Mouse (Mus musculus) adrenal gland, postnatal 10 days (tissue): ENCODE data around the gene Boc. TPM values are rescaled to one million over a fixed set of nuclear protein-coding genes. Genes with fewer than 3 reads are reported as not detected.

Source experiments
- DNase-seq: peaks from one replicate; pipeline ENCODE4 v3.0.0; 2021; ENCODE audit warnings: mixed read lengths
- total RNA-seq, 2 experiments: library from RNA; stranded (reverse); gene quantifications; 2 replicates each; pipeline ENCODE4 v1.2.3; 2021

The Boc gene
- total RNA-seq, 2 experiments from 2014 or later: 33.5 to 35.9 TPM

GRCm38 (mm10) chr16:44528955-44529354 is 29.7 kb downstream of the Boc start:
- DNase-seq: no peak

GRCm38 (mm10) chr16:44527218-44527905 is 31.3 kb downstream of the Boc start:
- no peak for DNase-seq

GRCm38 (mm10) chr16:44526689-44527088 is 32.0 kb downstream of the Boc start:
- DNase-seq: peak; percentile 56

- no peak for DNase-seq
Observed at GRCm38 (mm10) chr16:44526044-44526443, 32.7 kb downstream of the Boc start.

GRCm38 (mm10) chr16:44523595-44523994 is 35.1 kb downstream of the Boc start:
- no peak for DNase-seq

- no peak for DNase-seq
Observed at GRCm38 (mm10) chr16:44516498-44516897, 42.2 kb downstream of the Boc start.

- DNase-seq: no peak
Observed at GRCm38 (mm10) chr16:44510521-44511213, 48.0 kb downstream of the Boc start.

- DNase-seq: no peak
Observed at GRCm38 (mm10) chr16:44509458-44510344, 49.0 kb downstream of the Boc start.

GRCm38 (mm10) chr16:44508772-44509171 is 49.9 kb downstream of the Boc start:
- no peak for DNase-seq

- DNase-seq: no peak
Observed at GRCm38 (mm10) chr16:44508025-44508424, 50.7 kb downstream of the Boc start.

GRCm38 (mm10) chr16:44507027-44507929 is 51.4 kb downstream of the Boc start:
- no peak for DNase-seq

- no peak for DNase-seq
Observed at GRCm38 (mm10) chr16:44505243-44505642, 53.5 kb downstream of the Boc start.

- peak; percentile 49 for DNase-seq
Observed at GRCm38 (mm10) chr16:44502895-44503575, 55.7 kb downstream of the Boc start.

- DNase-seq: no peak
Observed at GRCm38 (mm10) chr16:44502325-44502724, 56.4 kb downstream of the Boc start.

- DNase-seq: no peak
Observed at GRCm38 (mm10) chr16:44501783-44502182, 56.9 kb downstream of the Boc start.

GRCm38 (mm10) chr16:44498447-44498846 is 60.2 kb downstream of the Boc start:
- DNase-seq: no peak

- DNase-seq: no peak
Observed at GRCm38 (mm10) chr16:44496971-44497464, 61.7 kb downstream of the Boc start.

GRCm38 (mm10) chr16:44494441-44495108 is 64.1 kb downstream of the Boc start:
- DNase-seq: no peak

- no peak for DNase-seq
Observed at GRCm38 (mm10) chr16:44493868-44494267, 64.8 kb downstream of the Boc start.

GRCm38 (mm10) chr16:44492706-44493105 is 66.0 kb downstream of the Boc start:
- no peak for DNase-seq
